Mouse (Mus musculus): ENCODE results near the gene Slc8a1. TPM values are rescaled to one million over a fixed set of nuclear protein-coding genes. Genes with fewer than 3 reads are reported as not detected.

Gene Slc8a1
- polyA plus RNA-seq, 2 experiments: 0.42 to 0.65 TPM

DNA sequence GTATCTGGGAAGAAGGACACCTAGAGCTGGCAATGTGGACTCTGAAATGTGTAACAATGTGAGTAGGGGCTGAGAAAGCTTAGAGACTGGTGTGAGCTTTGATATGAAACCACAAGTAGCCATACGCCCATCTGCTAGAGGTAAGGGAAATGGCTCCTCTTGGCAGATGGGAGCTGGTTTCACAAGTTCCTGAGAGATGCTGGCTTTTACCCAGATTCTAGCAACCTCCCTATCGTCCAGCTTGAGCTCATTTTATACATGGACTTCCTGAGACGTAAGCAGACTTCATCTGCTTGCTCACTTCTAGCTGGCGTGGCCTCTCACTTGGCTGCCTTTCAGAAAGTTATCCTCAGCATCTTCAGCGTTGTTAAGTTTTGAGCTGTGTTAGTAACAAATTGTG lies 119.7 kb downstream of the Slc8a1 start:
- DNase-seq (ENCODE audit: low read depth in 3 of 3, low spot score in 3 of 3) (no peak), ATAC-seq (ENCODE audit: insufficient read depth) (no peak)
- H3K4me2 ChIP-seq (ENCODE audit: low read depth): no peak overlapping the region
- H3K36me3 ChIP-seq (replicated peaks; ENCODE audit: control insufficient read depth, insufficient read depth, low read depth): no peaks in the 10 kb centered on the region
- no peaks in the 10 kb centered on the region for H3K9me3 ChIP-seq (ENCODE audit: control insufficient read depth, low read length)
- no peak overlapping the region for H3K27ac ChIP-seq
- no peak overlapping the region for H3K4me3 ChIP-seq (ENCODE audit: insufficient read depth in 1 of 2, low read depth in 2 of 2, low read length in 2 of 2)
- no peaks in the 10 kb centered on the region for H3K27me3 ChIP-seq (ENCODE audit: control insufficient read depth, insufficient read depth, low read length)
- no peak overlapping the region for H3K9ac ChIP-seq (replicated peaks)
- 59% methylated on average over 5 of the region's 5 CpGs for WGBS (ENCODE audit: insufficient replicate concordance)
- TF ChIP-seq CTCF (IDR thresholded peaks at IDR 0.05; ENCODE audit: low read depth) (no peak), EP300 (IDR thresholded peaks at IDR 0.05; ENCODE audit: low read depth) (no peak)
- no peaks in the 10 kb centered on the region for H3K4me1 ChIP-seq (replicated peaks; ENCODE audit: control insufficient read depth in 2 of 2, insufficient read depth in 2 of 2, low read length in 1 of 2)

DNA sequence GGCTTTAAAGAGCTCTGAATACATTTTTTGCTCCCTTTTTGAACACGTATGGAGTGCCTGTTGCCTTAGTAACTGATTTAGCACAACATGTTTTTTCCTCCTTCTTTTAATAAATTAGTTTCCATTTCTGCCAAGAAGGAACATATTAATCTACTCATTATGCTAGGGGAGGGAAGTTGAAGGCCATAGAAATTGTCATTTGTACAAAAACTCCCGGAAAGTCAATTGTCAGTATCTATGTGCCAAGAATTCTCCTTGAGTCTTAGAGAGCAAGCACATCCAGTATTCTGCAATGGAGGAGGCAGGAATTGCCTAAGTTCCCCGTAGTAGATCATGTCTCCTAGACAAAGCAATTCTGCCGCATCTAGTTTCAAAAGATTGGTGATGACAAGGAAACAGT lies 121.9 kb downstream of the Slc8a1 start:
- DNase-seq (ENCODE audit: low read depth in 3 of 3, low spot score in 3 of 3) (no peak), ATAC-seq (ENCODE audit: insufficient read depth) (no peak)
- TF ChIP-seq CTCF (IDR thresholded peaks at IDR 0.05; ENCODE audit: low read depth): no peak
- TF ChIP-seq EP300 (IDR thresholded peaks at IDR 0.05; ENCODE audit: low read depth): no peak
- no peak overlapping the region for H3K4me2 ChIP-seq (ENCODE audit: low read depth)
- H3K9me3 ChIP-seq (ENCODE audit: control insufficient read depth, low read length): no peaks in the 10 kb centered on the region
- 62% methylated on average over 4 of the region's 4 CpGs for WGBS (ENCODE audit: insufficient replicate concordance)
- H3K9ac ChIP-seq (replicated peaks): no peak overlapping the region
- no peaks in the 10 kb centered on the region for H3K27me3 ChIP-seq (ENCODE audit: control insufficient read depth, insufficient read depth, low read length)
- H3K4me3 ChIP-seq (ENCODE audit: insufficient read depth in 1 of 2, low read depth in 2 of 2, low read length in 2 of 2): no peak overlapping the region
- H3K36me3 ChIP-seq (replicated peaks; ENCODE audit: control insufficient read depth, insufficient read depth, low read depth): no peaks in the 10 kb centered on the region
- no peaks in the 10 kb centered on the region for H3K4me1 ChIP-seq (replicated peaks; ENCODE audit: control insufficient read depth in 2 of 2, insufficient read depth in 2 of 2, low read length in 1 of 2)
- H3K27ac ChIP-seq: no peak overlapping the region

DNA sequence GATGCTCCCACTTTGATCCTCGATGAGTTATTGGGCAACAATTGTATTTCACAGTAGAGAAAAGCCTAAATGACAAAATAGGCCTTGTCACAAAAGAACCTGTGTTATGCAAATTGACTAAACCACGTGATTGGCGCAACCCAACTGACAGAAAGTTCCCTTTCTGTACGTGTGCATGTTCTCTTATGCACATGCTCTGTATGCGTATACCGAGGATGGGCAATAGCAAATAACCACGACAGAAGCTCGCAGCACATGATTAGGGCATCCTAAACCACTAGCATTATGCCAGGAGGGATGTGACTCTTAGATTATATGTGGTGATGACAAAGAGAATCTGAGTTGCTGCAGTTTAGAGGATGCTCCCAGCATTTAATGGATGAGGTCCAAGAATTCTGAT lies 122.8 kb downstream of the Slc8a1 start:
- Histone ChIP-seq H3K4me1 (replicated peaks; ENCODE audit: control insufficient read depth in 2 of 2, insufficient read depth in 2 of 2, low read length in 1 of 2) (no peaks in the 10 kb centered on the region), H3K9ac (replicated peaks) (no peak overlapping the region), H3K4me3 (ENCODE audit: insufficient read depth in 1 of 2, low read depth in 2 of 2, low read length in 2 of 2) (no peak overlapping the region), H3K27me3 (ENCODE audit: control insufficient read depth, insufficient read depth, low read length) (no peaks in the 10 kb centered on the region), H3K36me3 (replicated peaks; ENCODE audit: control insufficient read depth, insufficient read depth, low read depth) (no peaks in the 10 kb centered on the region), H3K4me2 (ENCODE audit: low read depth) (no peak overlapping the region), H3K9me3 (ENCODE audit: control insufficient read depth, low read length) (no peaks in the 10 kb centered on the region), H3K27ac (no peak overlapping the region)
- ATAC-seq (ENCODE audit: insufficient read depth): no peak
- TF ChIP-seq CTCF (IDR thresholded peaks at IDR 0.05; ENCODE audit: low read depth) (no peak), EP300 (IDR thresholded peaks at IDR 0.05; ENCODE audit: low read depth) (no peak)
- DNase-seq (ENCODE audit: low read depth in 3 of 3, low spot score in 3 of 3): no peak
- 52% methylated on average over 8 of the region's 8 CpGs for WGBS (ENCODE audit: insufficient replicate concordance)

DNA sequence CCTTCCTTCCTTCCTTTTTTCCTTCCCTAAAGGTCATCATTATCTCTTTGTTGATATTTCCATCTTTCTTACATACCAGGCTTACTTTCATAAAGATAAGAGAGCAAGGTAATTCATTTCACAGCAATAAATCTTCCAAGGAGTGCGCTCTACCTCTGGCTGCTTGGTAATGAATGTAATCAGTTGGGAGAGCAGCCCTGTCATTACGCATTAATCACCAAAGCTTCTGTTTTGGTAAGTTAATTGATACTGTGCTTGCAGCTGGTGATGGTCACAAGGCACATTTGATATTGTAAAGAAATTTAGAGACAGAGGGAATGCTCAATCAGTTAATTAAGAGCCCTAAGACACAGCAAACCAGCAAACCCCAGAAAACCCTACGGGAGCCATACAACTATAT lies 130.7 kb downstream of the Slc8a1 start:
- H3K4me1 ChIP-seq (replicated peaks; ENCODE audit: control insufficient read depth in 2 of 2, insufficient read depth in 2 of 2, low read length in 1 of 2): no peaks in the 10 kb centered on the region
- no peak for DNase-seq (ENCODE audit: low read depth in 3 of 3, low spot score in 3 of 3)
- no peaks in the 10 kb centered on the region for H3K27me3 ChIP-seq (ENCODE audit: control insufficient read depth, insufficient read depth, low read length)
- no peak overlapping the region for H3K27ac ChIP-seq
- H3K4me2 ChIP-seq (ENCODE audit: low read depth): no peak overlapping the region
- no peak for TF ChIP-seq CTCF (IDR thresholded peaks at IDR 0.05; ENCODE audit: low read depth)
- no peak for TF ChIP-seq EP300 (IDR thresholded peaks at IDR 0.05; ENCODE audit: low read depth)
- 65% methylated on average over 3 of the region's 3 CpGs for WGBS (ENCODE audit: insufficient replicate concordance)
- no peak for ATAC-seq (ENCODE audit: insufficient read depth)
- no peaks in the 10 kb centered on the region for H3K36me3 ChIP-seq (replicated peaks; ENCODE audit: control insufficient read depth, insufficient read depth, low read depth)
- no peak overlapping the region for H3K9ac ChIP-seq (replicated peaks)
- no peaks in the 10 kb centered on the region for H3K9me3 ChIP-seq (ENCODE audit: control insufficient read depth, low read length)
- no peak overlapping the region for H3K4me3 ChIP-seq (ENCODE audit: insufficient read depth in 1 of 2, low read depth in 2 of 2, low read length in 2 of 2)

DNA sequence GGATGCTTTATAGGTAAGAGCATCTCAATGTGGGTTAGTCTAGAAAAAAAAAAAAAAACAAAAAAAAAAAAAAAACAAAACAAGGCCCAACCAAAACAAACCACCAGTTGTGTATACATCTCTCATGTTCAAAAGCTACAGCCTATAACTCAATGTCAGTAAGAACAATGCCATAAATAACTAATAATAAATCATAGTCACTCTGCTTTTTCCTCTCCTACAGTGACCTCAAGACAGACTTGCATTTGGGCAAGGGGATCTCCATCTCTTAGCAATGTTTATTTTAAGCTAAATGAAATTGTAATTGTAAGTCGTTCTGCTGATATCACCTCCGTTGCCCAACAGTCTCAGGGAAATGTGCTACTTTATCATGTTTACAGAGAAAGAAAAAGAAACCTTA lies 132.1 kb downstream of the Slc8a1 start:
- Histone ChIP-seq H3K4me1 (replicated peaks; ENCODE audit: control insufficient read depth in 2 of 2, insufficient read depth in 2 of 2, low read length in 1 of 2) (no peaks in the 10 kb centered on the region), H3K27me3 (ENCODE audit: control insufficient read depth, insufficient read depth, low read length) (no peaks in the 10 kb centered on the region), H3K4me2 (ENCODE audit: low read depth) (no peak overlapping the region), H3K4me3 (ENCODE audit: insufficient read depth in 1 of 2, low read depth in 2 of 2, low read length in 2 of 2) (no peak overlapping the region), H3K27ac (no peak overlapping the region), H3K9ac (replicated peaks) (no peak overlapping the region), H3K9me3 (ENCODE audit: control insufficient read depth, low read length) (no peaks in the 10 kb centered on the region), H3K36me3 (replicated peaks; ENCODE audit: control insufficient read depth, insufficient read depth, low read depth) (no peaks in the 10 kb centered on the region)
- DNase-seq (ENCODE audit: low read depth in 3 of 3, low spot score in 3 of 3): no peak
- TF ChIP-seq EP300 (IDR thresholded peaks at IDR 0.05; ENCODE audit: low read depth) (no peak), CTCF (IDR thresholded peaks at IDR 0.05; ENCODE audit: low read depth) (no peak)
- 21% methylated on average over 2 of the region's 2 CpGs for WGBS (ENCODE audit: insufficient replicate concordance)
- ATAC-seq (ENCODE audit: insufficient read depth): no peak
